Mouse (Mus musculus) ES-E14 (cell line): ENCODE results near the gene Gm16253.

Experiments
- HCFC1 ChIP-seq: IDR thresholded peaks from 2 replicates; pipeline ENCODE4 v1.6.1; 2012; ENCODE audit warnings: low read length, inconsistent platforms, borderline replicate concordance; ENCODE audit not compliant: insufficient read depth
- MAFK ChIP-seq: IDR thresholded peaks from 2 replicates; pipeline ENCODE4 v1.6.1; 2014; ENCODE audit warnings: mild to moderate bottlenecking, low read depth, low read length, inconsistent platforms; ENCODE audit not compliant: insufficient read depth
- ZC3H11A ChIP-seq: IDR thresholded peaks from 2 replicates; pipeline ENCODE4 v1.6.1; 2012; ENCODE audit warnings: low read depth, mild to moderate bottlenecking, inconsistent platforms, low read length, borderline replicate concordance
- ZNF384 ChIP-seq: IDR thresholded peaks from 2 replicates; pipeline ENCODE4 v1.6.1; 2012; ENCODE audit warnings: low read depth, low read length, inconsistent platforms

DNA sequence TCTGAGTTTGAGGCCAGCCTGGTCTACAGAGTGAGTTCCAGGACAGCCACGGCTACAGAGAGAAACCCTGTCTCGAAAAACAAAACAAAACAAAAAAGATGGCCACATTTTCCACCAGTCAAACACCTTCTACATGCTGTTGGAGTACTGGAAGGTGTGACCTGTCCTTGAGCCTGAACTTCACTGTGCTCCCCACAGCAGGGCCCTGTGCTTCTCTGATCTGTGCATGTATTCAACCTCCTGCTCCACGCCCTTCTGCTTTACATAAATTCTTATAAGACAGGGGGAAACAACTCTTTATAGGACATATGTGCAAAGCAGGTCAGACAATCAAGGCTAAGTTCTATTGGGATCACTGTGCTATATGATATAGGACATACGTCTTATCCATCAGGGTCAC, 46.4 kb downstream of the Gm16253 start:
- TF ChIP-seq ZC3H11A (no peak), HCFC1 (no peak), ZNF384 (no peak), MAFK (no peak)
